Mouse (Mus musculus) liver, adult 2 months (tissue): ENCODE measurements at regions not wholly inside any gene's neighbourhood (a gene's known extent, or its start where the extent isn't known, plus 50 kb on each side); places are given as distances from the start of the nearest gene placed in this dataset.

Experiments
- CTCF ChIP-seq: fragments of 200-500 bp; IDR thresholded peaks from 2 replicates; pipeline ENCODE4 v1.5.1; 2011; ENCODE audit warnings: low read depth, low read length, control low read depth
- POLR2A ChIP-seq: fragments of 200-500 bp; IDR thresholded peaks from 2 replicates; pipeline ENCODE4 v1.6.1; 2011; ENCODE audit warnings: low read length, control low read depth; ENCODE audit not compliant: insufficient read depth; ENCODE audit errors: extremely low read depth

GRCm38 (mm10) chrX:118320123-118320522 lies 106.9 kb upstream of the Tgif2lx2 start:
- TF ChIP-seq POLR2A (no peak), CTCF (no peak)
